Mouse (Mus musculus) lung, embryonic 16.5 days (tissue): ENCODE measurements around the gene Fgfr2. TPM values are rescaled to one million over a fixed set of nuclear protein-coding genes. Genes with fewer than 3 reads are reported as not detected.
"Not testable (repeated sequence)": the region's sequence is repeated elsewhere in the genome, so short reads cannot be mapped to it uniquely, and the experiment has no call there.

Source experiments
- ATAC-seq: fragments of 200-750 bp; cut with Nextera tagmentation; 2 replicates; pipeline ENCODE4 v1.8.0; 2017; ENCODE audit warnings: low read depth, mild to moderate bottlenecking, moderate library complexity
- H3K27ac ChIP-seq: fragments of 300-500 bp; sonication (generic); 2 replicates; pipeline ENCODE4 v1.5.1; 2014; ENCODE audit warnings: mild to moderate bottlenecking, control low read depth, low read length
- H3K27me3 ChIP-seq: fragments of 300-500 bp; sonication (generic); 2 replicates; pipeline ENCODE4 v1.6.1; 2014; ENCODE audit warnings: low read depth, low read length, mixed read lengths; ENCODE audit not compliant: control insufficient read depth, insufficient read depth
- H3K36me3 ChIP-seq: fragments of 300-500 bp; sonication (generic); 2 replicates; pipeline ENCODE4 v1.6.1; 2014; ENCODE audit warnings: low read length; ENCODE audit not compliant: control insufficient read depth, insufficient read depth
- H3K4me1 ChIP-seq: fragments of 300-500 bp; sonication (generic); replicated peaks from 2 replicates; pipeline ENCODE4 v1.6.1; 2014; ENCODE audit warnings: low read length, mixed read lengths; ENCODE audit not compliant: control insufficient read depth, insufficient read depth
- H3K4me2 ChIP-seq: fragments of 300-500 bp; sonication (generic); 2 replicates; pipeline ENCODE4 v1.6.1; 2014; ENCODE audit warnings: low read depth, low read length, control low read depth
- H3K4me3 ChIP-seq: fragments of 300-500 bp; sonication (generic); 2 replicates; pipeline ENCODE4 v1.5.1; 2014; ENCODE audit warnings: mild to moderate bottlenecking, low read length, control low read depth
- H3K9ac ChIP-seq: fragments of 300-500 bp; sonication (generic); 2 replicates; pipeline ENCODE4 v1.6.1; 2014; ENCODE audit warnings: low read length, control low read depth
- H3K9me3 ChIP-seq: fragments of 300-500 bp; sonication (generic); 2 replicates; pipeline ENCODE4 v1.6.1; 2016; ENCODE audit warnings: low read length; ENCODE audit not compliant: control insufficient read depth
- WGBS: fragments of 180-500 bp; shearing (Covaris S2); extraction: QIAGEN DNeasy Blood & Tissue Kit; methylation state at CpG from one replicate; pipeline ENCODE4 v1.1.7; 2014; 5-methylcytosine and 5-hydroxymethylcytosine counted together
- polyA plus RNA-seq: library from polyadenylated mRNA; unstranded; fragments of >200 nt; fragmentation: Nextera tagmentation; extraction: Ambion mirVana; gene quantifications from 2 replicates; pipeline ENCODE4 v1.2.1, GENCODE M21; 2015

The Fgfr2 gene
- polyA plus RNA-seq, 1 experiment from 2014 or later = 175 TPM

- H3K9ac ChIP-seq = no peak overlapping the region
- no peak overlapping the region for H3K4me2 ChIP-seq
- H3K27ac ChIP-seq = peak overlapping the region; percentile 78
- no peaks in the 10 kb centered on the region for H3K9me3 ChIP-seq
- WGBS = 22% methylated on average over 6 of the region's 6 CpGs
- H3K36me3 ChIP-seq = no peaks in the 10 kb centered on the region; the same call in 1 of the 2 replicates
- ATAC-seq = 0 out of 2 replicates have a peak, but pooled peaks have one; percentile 42
- no peak overlapping the region for H3K4me3 ChIP-seq
- no peaks in the 10 kb centered on the region for H3K27me3 ChIP-seq
- H3K4me1 ChIP-seq = peaks cover 62% of the 10 kb centered on the region
Observed at GRCm38 (mm10) chr7:133112351-133112831, 10.8 kb downstream of the Fgfr2 start.

- Histone ChIP-seq H3K27me3 (no peaks in the 10 kb centered on the region), H3K4me1 (peaks cover 34% of the 10 kb centered on the region), H3K27ac (no peak overlapping the region), H3K9ac (no peak overlapping the region), H3K4me3 (no peak overlapping the region), H3K9me3 (no peaks in the 10 kb centered on the region), H3K4me2 (no peak overlapping the region), H3K36me3 (no peaks in the 10 kb centered on the region)
- 90% methylated on average over 4 of the region's 4 CpGs for WGBS
- ATAC-seq = no peak
Observed at GRCm38 (mm10) chr7:133109442-133109841, 13.7 kb downstream of the Fgfr2 start.

GRCm38 (mm10) chr7:133108695-133109094, 14.5 kb downstream of the Fgfr2 start:
- no peaks in the 10 kb centered on the region for H3K36me3 ChIP-seq
- no peaks in the 10 kb centered on the region for H3K9me3 ChIP-seq
- no peak overlapping the region for H3K4me2 ChIP-seq
- no peak overlapping the region for H3K4me3 ChIP-seq
- ATAC-seq = no peak
- 71% methylated on average over 2 of the region's 2 CpGs for WGBS
- peaks cover 27% of the 10 kb centered on the region for H3K4me1 ChIP-seq
- no peak overlapping the region for H3K9ac ChIP-seq
- no peaks in the 10 kb centered on the region for H3K27me3 ChIP-seq
- H3K27ac ChIP-seq = no peak overlapping the region

GRCm38 (mm10) chr7:133102578-133102977, 20.6 kb downstream of the Fgfr2 start:
- peaks cover 34% of the 10 kb centered on the region for H3K4me1 ChIP-seq
- no peaks in the 10 kb centered on the region for H3K27me3 ChIP-seq
- no peak overlapping the region for H3K4me3 ChIP-seq
- H3K36me3 ChIP-seq = no peaks in the 10 kb centered on the region
- no peak overlapping the region; the same call in 1 of the 2 replicates for H3K9ac ChIP-seq
- 43% methylated on average over 3 of the region's 3 CpGs for WGBS
- no peak overlapping the region for H3K27ac ChIP-seq
- no peak for ATAC-seq
- no peaks in the 10 kb centered on the region for H3K9me3 ChIP-seq
- no peak overlapping the region for H3K4me2 ChIP-seq

- Histone ChIP-seq H3K9me3 (no peaks in the 10 kb centered on the region), H3K4me1 (peaks cover 34% of the 10 kb centered on the region), H3K4me2 (no peak overlapping the region), H3K27me3 (no peaks in the 10 kb centered on the region), H3K4me3 (no peak overlapping the region), H3K36me3 (no peaks in the 10 kb centered on the region), H3K27ac (no peak overlapping the region), H3K9ac (no peak overlapping the region)
- 83% methylated on average over 6 of the region's 6 CpGs for WGBS
- ATAC-seq = no peak
Observed at GRCm38 (mm10) chr7:133101070-133101469, 22.1 kb downstream of the Fgfr2 start.

DNA sequence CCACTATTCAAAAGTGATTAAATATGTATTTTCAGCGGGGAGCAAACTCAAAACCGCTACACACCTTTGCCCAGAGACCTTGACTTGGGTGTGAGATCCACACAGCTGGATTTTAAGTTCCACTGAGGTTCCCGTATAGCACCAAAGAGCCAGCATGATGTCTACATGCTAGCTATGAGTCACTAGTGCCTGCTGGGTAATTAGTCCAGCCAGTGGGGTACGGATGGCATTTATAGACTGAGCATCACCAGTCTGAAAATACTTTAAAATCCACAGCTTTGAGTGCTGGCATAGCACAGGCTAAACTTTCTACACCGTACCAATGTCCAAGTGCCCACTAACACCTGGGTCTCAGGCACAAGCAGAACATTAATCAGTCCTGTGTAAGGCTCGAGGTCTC, 23.0 kb downstream of the Fgfr2 start:
- WGBS = 73% methylated on average over 6 of the region's 6 CpGs
- no peak for ATAC-seq
- H3K4me3 ChIP-seq = no peak overlapping the region
- H3K27ac ChIP-seq = 0 out of 2 replicates have a peak overlapping the region, but pooled peaks have one; percentile 43
- no peak overlapping the region for H3K4me2 ChIP-seq
- peaks cover 34% of the 10 kb centered on the region for H3K4me1 ChIP-seq
- no peak overlapping the region for H3K9ac ChIP-seq
- H3K27me3 ChIP-seq = no peaks in the 10 kb centered on the region
- H3K36me3 ChIP-seq = no peaks in the 10 kb centered on the region
- H3K9me3 ChIP-seq = no peaks in the 10 kb centered on the region

- Histone ChIP-seq H3K9ac (no peak overlapping the region), H3K27me3 (no peaks in the 10 kb centered on the region), H3K27ac (peak overlapping the region; percentile 68), H3K4me1 (peaks cover 34% of the 10 kb centered on the region), H3K9me3 (no peaks in the 10 kb centered on the region), H3K4me2 (peak overlapping the region; percentile 26; the same call in 1 of the 2 replicates), H3K36me3 (no peaks in the 10 kb centered on the region), H3K4me3 (no peak overlapping the region)
- WGBS = 33% methylated on average over 4 of the region's 4 CpGs
- ATAC-seq = peak; percentile 74
Observed at GRCm38 (mm10) chr7:133099266-133099665, 23.9 kb downstream of the Fgfr2 start.

DNA sequence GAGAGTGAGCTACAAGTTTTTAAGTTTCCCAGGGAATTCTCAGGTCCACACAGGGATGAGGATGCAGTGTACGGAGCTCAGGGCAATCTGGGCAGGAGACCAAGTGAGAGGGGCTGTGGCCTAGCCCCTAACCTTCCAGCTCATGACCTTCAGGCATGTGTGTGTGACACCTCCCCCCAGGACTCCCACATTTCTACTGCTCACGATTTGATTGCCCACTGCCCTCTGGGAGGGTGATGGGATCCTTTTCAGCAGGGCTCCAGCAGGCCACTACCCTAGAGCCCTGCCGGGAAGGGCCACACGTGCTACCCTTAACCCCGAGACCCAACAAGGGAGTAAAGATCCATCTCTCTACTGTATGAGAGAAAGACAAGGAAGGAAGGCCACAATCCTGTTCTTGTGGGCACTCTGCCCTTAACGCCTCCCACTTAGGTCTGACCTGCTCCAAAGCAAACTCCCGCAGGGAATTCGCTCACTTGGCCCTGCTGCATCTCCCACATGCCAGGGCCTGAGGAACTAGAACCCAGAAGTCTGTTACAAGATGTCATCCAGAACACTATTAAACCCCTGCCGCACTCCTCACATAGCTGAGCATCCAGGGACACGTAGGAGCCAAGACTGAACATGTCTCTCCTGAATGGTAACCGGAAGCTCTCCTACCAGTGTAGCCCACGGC, 24.9 kb downstream of the Fgfr2 start:
- no peak for ATAC-seq
- no peaks in the 10 kb centered on the region for H3K9me3 ChIP-seq
- H3K27ac ChIP-seq = no peak overlapping the region
- H3K36me3 ChIP-seq = no peaks in the 10 kb centered on the region
- no peak overlapping the region for H3K4me2 ChIP-seq
- H3K9ac ChIP-seq = no peak overlapping the region
- no peaks in the 10 kb centered on the region for H3K27me3 ChIP-seq
- peaks cover 30% of the 10 kb centered on the region for H3K4me1 ChIP-seq
- WGBS = 79% methylated on average over 12 of the region's 12 CpGs
- no peak overlapping the region for H3K4me3 ChIP-seq

DNA sequence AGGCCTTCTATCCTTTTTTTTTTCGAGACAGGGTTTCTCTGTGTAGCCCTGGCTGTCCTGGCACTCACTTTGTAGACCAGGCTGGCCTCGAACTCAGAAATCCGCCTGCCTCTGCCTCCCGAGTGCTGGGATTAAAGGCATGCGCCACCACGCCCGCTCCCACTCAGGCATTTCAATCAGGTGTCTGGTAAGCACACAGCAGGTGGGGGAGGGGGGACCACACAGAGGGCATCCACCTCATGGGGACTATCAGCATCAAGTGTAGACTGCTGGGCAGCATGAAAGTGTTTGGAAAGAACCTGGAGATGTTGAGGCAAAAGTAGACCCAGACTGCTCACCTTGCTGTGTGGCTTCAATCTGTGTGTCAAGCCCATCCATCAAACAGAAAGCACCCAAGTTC, 27.5 kb downstream of the Fgfr2 start:
- not testable (repeated sequence) for H3K27me3 ChIP-seq, ATAC-seq, H3K4me2 ChIP-seq, H3K4me3 ChIP-seq, H3K36me3 ChIP-seq, H3K9ac ChIP-seq, H3K9me3 ChIP-seq, H3K27ac ChIP-seq
- WGBS = 84% methylated on average over 7 of the region's 7 CpGs
- H3K4me1 ChIP-seq = peaks cover 21% of the 10 kb centered on the region
